In genomic region chr13:49144451-49144850, GRCm38 (mm10) we compare ENCODE assay signal across 10 mouse cellular contexts. TPM values are rescaled to one million over a fixed set of nuclear protein-coding genes. Genes with fewer than 3 reads are reported as not detected.
A peak's percentile ranks its signal among the peaks of the same experiment; 100 is the strongest.
DNase-seq lines count a peak whose midpoint lies in the region; ATAC-seq and TF ChIP-seq lines count a peak whose summit lies in the region.
"Had no signal": no experiment of that assay in that cellular context is flagged by ENCODE, and none has a peak within 500 bp of the region (broad histone marks: within the 10 kb centered on the region; RNA-seq: fewer than 3 reads in every experiment).

No protein-coding gene starts in this region.

- peaks cover 15% of the 10 kb centered on the region; the same call in 1 of the 2 replicates for H3K4me1 ChIP-seq in neural tube, embryonic 11.5 days (ENCODE audit: control insufficient read depth, insufficient read depth, low read length)
- H3K4me1 ChIP-seq in hindbrain, embryonic 14.5 days (replicated peaks; ENCODE audit: control insufficient read depth, insufficient read depth, low read length), result peaks cover 32% of the 10 kb centered on the region
- H3K4me1 ChIP-seq in liver, postnatal 0 days (ENCODE audit: insufficient read depth), result peaks cover 11% of the 10 kb centered on the region

- no peak overlapping the region for H3K27ac ChIP-seq in neural tube, embryonic 11.5 days (ENCODE audit: low read depth, low read length)
- no peak overlapping the region for H3K27ac ChIP-seq in hindbrain, embryonic 14.5 days
- no peak overlapping the region for H3K27ac ChIP-seq in liver, postnatal 0 days (ENCODE audit: low read depth)
- H3K27ac ChIP-seq: liver, embryonic 14.5 days had no signal

- peak overlapping the region; percentile 19 for H3K4me2 ChIP-seq in neural tube, embryonic 11.5 days (ENCODE audit: low read depth)
- peak overlapping the region; percentile 96 for H3K4me2 ChIP-seq in hindbrain, embryonic 14.5 days (replicated peaks)
- no peak overlapping the region for H3K4me2 ChIP-seq in liver, postnatal 0 days (ENCODE audit: low read depth, low read length)

- 58% methylated on average over 6 of the region's 6 CpGs for WGBS in neural tube, embryonic 11.5 days
- 42% methylated on average over 6 of the region's 6 CpGs for WGBS in hindbrain, embryonic 14.5 days
- WGBS in liver, postnatal 0 days (ENCODE audit: insufficient replicate concordance), result 62% methylated on average over 6 of the region's 6 CpGs

- no peak for TF ChIP-seq EP300 in liver, postnatal 0 days (IDR thresholded peaks at IDR 0.05; ENCODE audit: low read depth)

- no peaks in the 10 kb centered on the region for H3K36me3 ChIP-seq in neural tube, embryonic 11.5 days (ENCODE audit: control insufficient read depth, insufficient read depth, low read length)
- H3K36me3 ChIP-seq in hindbrain, embryonic 14.5 days (replicated peaks; ENCODE audit: control insufficient read depth, insufficient read depth), result peaks cover 8% of the 10 kb centered on the region; the same call in 1 of the 2 replicates
- H3K36me3 ChIP-seq in liver, postnatal 0 days (replicated peaks; ENCODE audit: insufficient read depth, low read length), result no peaks in the 10 kb centered on the region
- H3K36me3 ChIP-seq: G1E had no signal

- no peak overlapping the region for H3K9ac ChIP-seq in neural tube, embryonic 11.5 days (ENCODE audit: low read length)
- peak overlapping the region; percentile 97 for H3K9ac ChIP-seq in hindbrain, embryonic 14.5 days
- no peak overlapping the region for H3K9ac ChIP-seq in liver, postnatal 0 days (replicated peaks)
- H3K9ac ChIP-seq: liver, embryonic 14.5 days had no signal

- H3K4me3 ChIP-seq in neural tube, embryonic 11.5 days (ENCODE audit: low read depth, low read length), result no peak overlapping the region
- H3K4me3 ChIP-seq in hindbrain, embryonic 14.5 days (replicated peaks; ENCODE audit: low read length), result peak overlapping the region; percentile 90
- no peak overlapping the region for H3K4me3 ChIP-seq in liver, postnatal 0 days (ENCODE audit: low read depth, low read length)

- TF ChIP-seq CTCF in liver, postnatal 0 days (IDR thresholded peaks at IDR 0.05; ENCODE audit: low read depth), result no peak

- no peak for ATAC-seq in cerebellum, adult (ENCODE audit: insufficient number of reproducible peaks, low FRiP score, low TSS enrichment)
- no peak for ATAC-seq in neural tube, embryonic 11.5 days (ENCODE audit: insufficient read depth, low FRiP score, low TSS enrichment)
- no peak for ATAC-seq in hindbrain, embryonic 14.5 days (ENCODE audit: low FRiP score)
- no peak for ATAC-seq in liver, postnatal 0 days

- H3K9me3 ChIP-seq in neural tube, embryonic 11.5 days (ENCODE audit: control insufficient read depth, low read length), result no peaks in the 10 kb centered on the region
- H3K9me3 ChIP-seq in hindbrain, embryonic 14.5 days (ENCODE audit: control insufficient read depth, low read length), result no peaks in the 10 kb centered on the region
- no peaks in the 10 kb centered on the region for H3K9me3 ChIP-seq in liver, postnatal 0 days (ENCODE audit: low read length)

- peaks cover 14% of the 10 kb centered on the region for H3K27me3 ChIP-seq in neural tube, embryonic 11.5 days (ENCODE audit: control insufficient read depth, insufficient read depth, low read length)
- H3K27me3 ChIP-seq in hindbrain, embryonic 14.5 days (ENCODE audit: control insufficient read depth, insufficient read depth, low read length), result no peaks in the 10 kb centered on the region
- H3K27me3 ChIP-seq in liver, postnatal 0 days (ENCODE audit: insufficient read depth, low read length), result peaks cover 53% of the 10 kb centered on the region

- peak; percentile 73 for DNase-seq in cerebellum, adult 11 months
- DNase-seq in neural tube, embryonic 11.5 days (ENCODE audit: low spot score), result no peak
- DNase-seq in neural tube, embryonic 10.5 days (ENCODE audit: extremely low spot score, low spot score), result no peak
- no peak for DNase-seq in hindbrain, embryonic 14.5 days (ENCODE audit: low spot score)
- peak; percentile 75 for DNase-seq in skeletal muscle tissue, adult 2 months (ENCODE audit: low read depth, low spot score)
- no peak for DNase-seq in right cerebral cortex, adult 2 months (ENCODE audit: low spot score in 2 of 2)
- DNase-seq in liver, postnatal 0 days, result no peak

RNA-seq across cellular contexts. Expression of gene Wnk2, which starts 3.4 kb away (rescaled TPM):
- 9.5 and 10.7 TPM in 2 replicates for polyA plus RNA-seq in neural tube, embryonic 11.5 days (2014; fragmentation: Nextera tagmentation; extraction: Ambion mirVana)
- polyA plus RNA-seq in hindbrain, embryonic 14.5 days (2014; fragmentation: Nextera tagmentation; extraction: Ambion mirVana), result 23.3 and 28.0 TPM in 2 replicates
- polyA plus RNA-seq in liver, postnatal 0 days (2015; fragmentation: Nextera tagmentation; extraction: Ambion mirVana), result 0.13 and 0.15 TPM in 2 replicates
- polyA plus RNA-seq: G1E had no signal

RNA-seq across cellular contexts. Expression of gene Ninj1, which starts 42.8 kb away (rescaled TPM):
- polyA plus RNA-seq in neural tube, embryonic 11.5 days (2014; fragmentation: Nextera tagmentation; extraction: Ambion mirVana), result 20.4 TPM in 2 replicates
- polyA plus RNA-seq in hindbrain, embryonic 14.5 days (2014; fragmentation: Nextera tagmentation; extraction: Ambion mirVana), result 33.3 and 33.5 TPM in 2 replicates
- polyA plus RNA-seq in liver, postnatal 0 days (2015; fragmentation: Nextera tagmentation; extraction: Ambion mirVana), result 106 and 118 TPM in 2 replicates

Comparison
In these comparisons a context has a peak if more than half of its experiments do, and no peak if none do; other contexts are left out.
1. DNase-seq: peak in cerebellum, adult 11 months (single experiment) and skeletal muscle tissue, adult 2 months (single experiment); none in neural tube, embryonic 11.5 days (single experiment), neural tube, embryonic 10.5 days (single experiment), hindbrain, embryonic 14.5 days (single experiment), right cerebral cortex, adult 2 months (0 of 2) and liver, postnatal 0 days (single experiment).